Mouse (Mus musculus) kidney, embryonic 16.5 days (tissue): ENCODE data around the gene S100a4. TPM values are rescaled to one million over a fixed set of nuclear protein-coding genes. Genes with fewer than 3 reads are reported as not detected.

Source experiments
- ATAC-seq: fragments of 200-750 bp; cut with Nextera tagmentation; 2 replicates; pipeline ENCODE4 v1.8.0; 2017; ENCODE audit warnings: moderate TSS enrichment; ENCODE audit not compliant: low FRiP score, low TSS enrichment
- H3K27ac ChIP-seq: fragments of 300-500 bp; sonication (generic); 2 replicates; pipeline ENCODE4 v1.5.1; 2014; ENCODE audit warnings: low read length
- H3K27me3 ChIP-seq: fragments of 300-500 bp; sonication (generic); 2 replicates; pipeline ENCODE4 v1.6.1; 2014; ENCODE audit warnings: low read length, control low read depth, mixed read lengths; ENCODE audit not compliant: insufficient read depth
- H3K36me3 ChIP-seq: fragments of 300-500 bp; sonication (generic); 2 replicates; pipeline ENCODE4 v1.6.1; 2014; ENCODE audit warnings: low read length, control low read depth, mixed read lengths; ENCODE audit not compliant: insufficient read depth
- H3K4me1 ChIP-seq: fragments of 300-500 bp; sonication (generic); 2 replicates; pipeline ENCODE4 v1.6.1; 2014; ENCODE audit warnings: low read length, control low read depth, mixed read lengths; ENCODE audit not compliant: insufficient read depth
- H3K4me2 ChIP-seq: fragments of 300-500 bp; sonication (generic); replicated peaks from 2 replicates; pipeline ENCODE4 v1.6.1; 2014; ENCODE audit warnings: low read depth, low read length
- H3K4me3 ChIP-seq: fragments of 300-500 bp; sonication (generic); 2 replicates; pipeline ENCODE4 v1.5.1; 2014; ENCODE audit warnings: mild to moderate bottlenecking, low read length
- H3K9ac ChIP-seq: fragments of 300-500 bp; sonication (generic); replicated peaks from 2 replicates; pipeline ENCODE4 v1.6.1; 2014; ENCODE audit warnings: low read length
- H3K9me3 ChIP-seq: fragments of 300-500 bp; sonication (generic); 2 replicates; pipeline ENCODE4 v1.6.1; 2016; ENCODE audit warnings: low read length, control low read depth
- WGBS: fragments of 180-500 bp; shearing (Covaris S2); extraction: QIAGEN DNeasy Blood & Tissue Kit; methylation state at CpG from one replicate; pipeline ENCODE4 v1.1.7; 2014; 5-methylcytosine and 5-hydroxymethylcytosine counted together
- polyA plus RNA-seq: library from polyadenylated mRNA; unstranded; fragments of >200 nt; fragmentation: Nextera tagmentation; extraction: Ambion mirVana; gene quantifications from 2 replicates; pipeline ENCODE4 v1.2.1, GENCODE M21; 2015

The S100a4 gene
- polyA plus RNA-seq, 1 experiment from 2014 or later: 5.5 TPM

DNA sequence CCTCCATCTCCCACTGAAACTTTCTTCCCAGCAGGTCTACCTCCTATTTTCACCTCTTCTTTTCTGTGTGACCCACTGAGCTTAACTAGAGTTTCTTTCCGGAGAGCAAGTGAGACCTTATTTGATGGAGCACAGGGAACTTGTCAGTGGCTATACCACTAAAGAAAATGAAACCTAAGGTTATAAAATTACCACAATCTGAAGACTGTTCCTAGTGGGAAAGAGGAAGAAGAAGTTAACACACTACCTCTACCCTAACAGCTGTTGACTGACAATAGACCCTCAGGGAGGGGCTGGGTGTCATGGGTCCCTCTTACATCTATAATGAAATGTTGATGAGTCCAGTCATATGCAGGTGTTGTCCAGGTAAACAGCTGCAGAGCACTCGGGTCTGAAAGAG lies 28.4 kb downstream of the S100a4 start:
- H3K9ac ChIP-seq: no peak overlapping the region
- no peaks in the 10 kb centered on the region for H3K36me3 ChIP-seq
- H3K4me2 ChIP-seq: no peak overlapping the region
- ATAC-seq: no peak
- no peaks in the 10 kb centered on the region for H3K4me1 ChIP-seq
- no peaks in the 10 kb centered on the region for H3K27me3 ChIP-seq
- 83% methylated on average over 2 of the region's 2 CpGs for WGBS
- no peak overlapping the region for H3K4me3 ChIP-seq
- H3K27ac ChIP-seq: no peak overlapping the region
- H3K9me3 ChIP-seq: no peaks in the 10 kb centered on the region

DNA sequence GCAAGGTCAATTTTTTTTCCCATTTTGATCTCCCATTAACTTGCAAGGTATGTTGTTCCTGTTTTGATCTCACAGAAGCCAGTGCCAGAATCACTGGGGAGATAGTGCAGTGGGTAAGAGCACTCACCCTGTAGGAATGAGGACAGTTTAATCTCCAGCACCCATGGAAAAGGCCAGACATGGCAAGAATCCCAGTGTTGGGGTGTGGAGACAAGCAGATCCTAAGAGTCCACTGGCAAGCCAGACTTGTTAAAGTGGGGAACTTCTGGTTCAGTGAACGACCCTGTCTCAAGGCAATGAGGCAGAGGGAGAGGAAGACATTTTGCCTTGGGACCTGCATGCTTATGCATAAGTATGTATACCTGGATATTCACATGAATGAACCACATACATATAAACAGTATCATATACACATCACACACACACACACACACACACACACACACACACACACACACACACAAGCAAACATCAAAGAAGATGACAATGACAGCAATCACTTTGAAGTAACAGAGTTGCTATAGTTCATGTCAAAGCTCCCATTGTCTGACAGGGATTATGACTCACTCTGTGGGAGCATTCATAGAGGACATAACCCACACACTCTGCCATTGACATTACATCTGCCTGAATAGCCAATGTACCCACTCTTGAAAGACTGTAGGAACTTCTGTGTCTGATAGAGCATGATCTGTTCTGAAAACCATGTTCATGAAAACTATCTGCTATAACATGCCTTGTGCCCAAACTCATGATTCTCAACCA lies 35.1 kb downstream of the S100a4 start:
- H3K4me2 ChIP-seq: no peak overlapping the region
- H3K4me3 ChIP-seq: no peak overlapping the region
- H3K9me3 ChIP-seq: no peaks in the 10 kb centered on the region
- WGBS: 58% methylated on average over 1 of the region's 1 CpGs
- H3K9ac ChIP-seq: no peak overlapping the region
- no peaks in the 10 kb centered on the region for H3K4me1 ChIP-seq
- H3K27ac ChIP-seq: no peak overlapping the region
- ATAC-seq: no peak
- H3K36me3 ChIP-seq: no peaks in the 10 kb centered on the region
- H3K27me3 ChIP-seq: no peaks in the 10 kb centered on the region

DNA sequence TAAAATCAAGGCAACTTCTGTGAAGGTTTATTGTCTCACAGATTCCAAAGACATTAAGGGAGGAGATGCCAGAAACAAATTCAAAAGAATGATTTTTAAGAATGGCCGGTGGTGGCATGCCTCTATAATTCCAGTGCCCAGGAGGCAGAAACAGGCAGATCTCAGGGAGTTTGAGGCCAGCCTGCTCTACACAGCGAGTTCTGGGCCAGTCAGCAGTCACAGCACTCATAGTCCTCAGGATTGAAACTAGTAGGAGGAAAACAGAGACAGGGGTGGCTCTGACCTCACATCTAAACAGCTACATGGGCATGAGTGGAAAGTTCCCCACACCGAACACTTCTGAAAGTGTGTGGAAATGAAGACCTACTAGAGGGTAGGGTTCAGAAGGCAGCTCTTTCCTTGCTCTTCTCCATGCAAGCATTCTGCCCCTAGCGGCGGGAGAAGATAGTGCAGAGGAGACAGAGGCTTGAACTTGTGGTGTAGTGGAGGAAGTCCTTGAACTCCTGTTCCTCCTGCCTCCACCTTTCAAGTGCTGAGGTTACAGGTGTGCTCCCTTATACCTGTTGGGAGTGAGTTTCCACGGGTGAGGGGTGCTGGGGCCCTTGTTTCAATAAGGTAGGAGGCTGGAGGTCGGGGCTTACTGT lies 36.1 kb downstream of the S100a4 start:
- WGBS: 57% methylated on average over 7 of the region's 7 CpGs
- Histone ChIP-seq H3K9ac (no peak overlapping the region), H3K4me2 (no peak overlapping the region), H3K27me3 (no peaks in the 10 kb centered on the region), H3K4me3 (no peak overlapping the region), H3K36me3 (no peaks in the 10 kb centered on the region), H3K4me1 (no peaks in the 10 kb centered on the region), H3K27ac (no peak overlapping the region), H3K9me3 (no peaks in the 10 kb centered on the region)
- ATAC-seq: no peak

- ATAC-seq: no peak
- Histone ChIP-seq H3K4me1 (no peaks in the 10 kb centered on the region), H3K9ac (no peak overlapping the region), H3K36me3 (no peaks in the 10 kb centered on the region), H3K27me3 (no peaks in the 10 kb centered on the region), H3K4me3 (no peak overlapping the region), H3K9me3 (no peaks in the 10 kb centered on the region), H3K27ac (no peak overlapping the region), H3K4me2 (no peak overlapping the region)
- WGBS: 77% methylated on average over 7 of the region's 7 CpGs
Observed at GRCm38 (mm10) chr3:90640981-90641380, 37.4 kb downstream of the S100a4 start.

DNA sequence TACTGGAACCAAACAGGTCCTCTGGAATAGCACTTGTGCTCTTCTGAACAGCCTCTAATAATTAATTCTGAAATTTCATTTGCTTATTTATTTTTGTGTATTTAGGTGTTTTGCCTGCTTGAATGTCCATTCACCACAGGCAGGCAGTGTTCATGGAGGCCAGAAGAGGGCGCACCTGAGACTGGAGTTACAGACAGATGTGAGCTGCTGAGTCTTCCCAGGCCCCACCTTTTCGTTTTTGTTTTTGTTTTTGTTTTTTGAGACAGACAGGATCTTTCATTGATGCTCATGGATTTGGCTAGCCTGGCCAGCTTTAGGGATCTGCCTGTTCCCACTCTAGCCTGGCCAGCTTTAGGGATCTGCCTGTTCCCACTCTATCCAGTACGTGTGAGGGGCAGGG lies 40.6 kb downstream of the S100a4 start:
- ATAC-seq: no peak
- Histone ChIP-seq H3K27me3 (no peaks in the 10 kb centered on the region), H3K4me2 (no peak overlapping the region), H3K27ac (no peak overlapping the region), H3K9me3 (no peaks in the 10 kb centered on the region), H3K4me3 (no peak overlapping the region), H3K4me1 (no peaks in the 10 kb centered on the region), H3K36me3 (no peaks in the 10 kb centered on the region), H3K9ac (no peak overlapping the region)
- 55% methylated on average over 3 of the region's 3 CpGs for WGBS

GRCm38 (mm10) chr3:90647291-90647690 lies 43.7 kb downstream of the S100a4 start:
- 69% methylated on average over 1 of the region's 1 CpGs for WGBS
- no peak overlapping the region for H3K9ac ChIP-seq

DNA sequence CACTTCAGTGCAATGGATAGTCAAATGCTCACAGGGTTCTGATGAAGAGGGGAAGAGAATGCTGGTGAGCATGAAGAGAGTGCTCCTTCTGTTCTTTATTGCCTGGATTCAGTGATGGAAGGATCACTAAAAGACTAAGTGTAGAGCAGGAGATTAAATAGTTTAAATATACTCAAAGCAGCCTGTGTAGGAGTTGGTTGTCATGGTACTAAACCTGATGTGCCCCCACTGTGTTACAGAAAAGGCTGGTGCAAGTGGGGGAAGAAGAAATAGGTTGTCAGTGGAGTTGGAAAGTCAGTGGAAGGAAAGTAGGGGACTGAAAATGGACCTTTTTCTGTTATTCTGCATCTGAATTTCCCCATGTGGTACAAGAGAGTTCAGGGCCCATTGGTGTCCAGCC lies 45.4 kb downstream of the S100a4 start:
- Histone ChIP-seq H3K4me1 (no peaks in the 10 kb centered on the region), H3K9me3 (no peaks in the 10 kb centered on the region), H3K4me2 (no peak overlapping the region), H3K9ac (no peak overlapping the region), H3K27ac (no peak overlapping the region), H3K4me3 (no peak overlapping the region), H3K27me3 (no peaks in the 10 kb centered on the region), H3K36me3 (no peaks in the 10 kb centered on the region)
- no peak for ATAC-seq

More at GRCm38 (mm10) chr3:90647291-90647690, 43.7 kb downstream of the S100a4 start:
- H3K9me3 ChIP-seq: no peaks in the 10 kb centered on the region
- no peaks in the 10 kb centered on the region for H3K36me3 ChIP-seq
- no peak for ATAC-seq
- no peaks in the 10 kb centered on the region for H3K27me3 ChIP-seq
- H3K4me1 ChIP-seq: no peaks in the 10 kb centered on the region
- no peak overlapping the region for H3K27ac ChIP-seq
- H3K4me3 ChIP-seq: no peak overlapping the region
- H3K4me2 ChIP-seq: no peak overlapping the region

DNA sequence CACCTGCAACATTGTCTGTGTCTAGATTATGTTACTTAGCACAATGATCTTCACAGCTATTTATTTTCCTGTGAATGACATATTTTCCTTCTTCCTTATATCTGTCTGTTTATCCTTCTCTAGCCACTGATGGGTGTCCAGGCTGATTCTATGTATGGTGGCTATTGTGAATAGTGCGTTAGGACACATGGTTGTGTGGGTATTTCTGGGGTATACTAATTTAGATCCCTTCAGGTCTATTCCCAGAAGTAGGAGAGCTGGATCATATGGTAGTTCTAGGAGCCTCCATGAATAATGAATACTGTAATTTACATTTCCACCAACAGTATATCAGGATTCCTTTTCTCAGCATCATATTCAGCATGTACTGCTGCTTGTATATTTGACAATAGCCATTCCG lies 46.3 kb downstream of the S100a4 start:
- H3K27me3 ChIP-seq: no peaks in the 10 kb centered on the region
- no peak overlapping the region for H3K4me3 ChIP-seq
- ATAC-seq: no peak
- no peaks in the 10 kb centered on the region for H3K36me3 ChIP-seq
- H3K4me2 ChIP-seq: no peak overlapping the region
- WGBS: 88% methylated on average over 2 of the region's 2 CpGs
- H3K9ac ChIP-seq: no peak overlapping the region
- no peak overlapping the region for H3K27ac ChIP-seq
- H3K9me3 ChIP-seq: no peaks in the 10 kb centered on the region
- H3K4me1 ChIP-seq: no peaks in the 10 kb centered on the region

DNA sequence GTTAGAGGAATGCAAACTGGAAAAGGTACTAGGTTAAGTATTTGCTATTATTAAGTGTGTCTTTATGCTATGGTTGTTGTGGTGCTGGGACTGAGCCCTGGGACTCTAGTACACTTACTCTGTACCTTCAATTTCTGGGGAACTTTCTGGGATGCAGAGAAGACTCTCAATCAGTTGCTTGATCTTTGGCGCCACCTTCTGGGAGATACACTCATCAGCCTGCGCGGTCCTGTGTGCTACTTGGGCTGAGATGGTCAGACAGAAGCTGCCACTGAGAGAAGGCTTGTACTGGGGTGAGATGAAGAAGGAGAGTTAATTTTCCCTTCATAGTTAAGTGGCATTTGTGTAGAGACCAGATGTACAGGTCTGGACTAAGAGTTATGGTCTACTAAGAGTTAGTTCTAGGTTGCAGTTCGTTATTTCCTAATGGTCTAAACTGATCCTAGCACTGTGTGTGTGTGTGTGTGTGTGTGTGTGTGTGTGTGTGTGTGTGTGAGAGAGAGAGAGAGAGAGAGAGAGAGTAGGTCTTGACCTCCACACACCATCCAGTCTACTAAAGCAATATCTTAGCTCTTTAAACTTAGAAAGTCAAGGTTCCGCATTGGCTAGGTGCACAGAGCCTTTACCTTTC lies 49.4 kb downstream of the S100a4 start:
- 35% methylated on average over 5 of the region's 5 CpGs for WGBS
- Histone ChIP-seq H3K4me1 (no peaks in the 10 kb centered on the region), H3K36me3 (no peaks in the 10 kb centered on the region), H3K4me3 (no peak overlapping the region), H3K27ac (no peak overlapping the region), H3K9ac (no peak overlapping the region), H3K9me3 (no peaks in the 10 kb centered on the region), H3K27me3 (no peaks in the 10 kb centered on the region), H3K4me2 (no peak overlapping the region)
- ATAC-seq: peak; percentile 76

GRCm38 (mm10) chr3:90653717-90654116 lies 50.1 kb downstream of the S100a4 start, which contains the start of gene S100a7a:
Gene S100a7a (plus strand): TSS chr3:90654017.
- no peak within 1 kb of the TSS for H3K27ac ChIP-seq
- no peaks in the 10 kb centered on the region for H3K36me3 ChIP-seq
- H3K27me3 ChIP-seq: no peaks in the 10 kb centered on the region
- H3K9ac ChIP-seq: no peak within 1 kb of the TSS
- H3K4me3 ChIP-seq: no peak within 1 kb of the TSS
- no peak for ATAC-seq
- H3K9me3 ChIP-seq: no peaks in the 10 kb centered on the region
- no peak within 1 kb of the TSS for H3K4me2 ChIP-seq
- H3K4me1 ChIP-seq: no peaks in the 10 kb centered on the region
